In genomic region chr11:110336814-110337288, GRCm38 (mm10) we compare ENCODE assay signal across 8 mouse cellular contexts. TPM values are rescaled to one million over a fixed set of nuclear protein-coding genes. Genes with fewer than 3 reads are reported as not detected.
A peak's percentile ranks its signal among the peaks of the same experiment; 100 is the strongest.
DNase-seq lines count a peak whose midpoint lies in the region; ATAC-seq and TF ChIP-seq lines count a peak whose summit lies in the region.

No protein-coding gene starts in this region.

- peak overlapping the region; percentile 86 for H3K4me2 ChIP-seq in lung, embryonic 16.5 days (ENCODE audit: low read depth, low read length)

- peak; percentile 9; the same call in 1 of the 2 replicates for ATAC-seq in lung, embryonic 16.5 days (ENCODE audit: low read depth)

- no peaks in the 10 kb centered on the region for H3K9me3 ChIP-seq in heart, embryonic 10.5 days
- no peaks in the 10 kb centered on the region for H3K9me3 ChIP-seq in lung, embryonic 16.5 days (ENCODE audit: control insufficient read depth, low read length)

- H3K36me3 ChIP-seq in heart, embryonic 10.5 days = no peaks in the 10 kb centered on the region
- no peaks in the 10 kb centered on the region for H3K36me3 ChIP-seq in lung, embryonic 16.5 days (ENCODE audit: control insufficient read depth, insufficient read depth, low read length)

- TF ChIP-seq POLR2A in cerebellum, adult 2 months (IDR thresholded peaks at IDR 0.05; ENCODE audit: borderline replicate concordance, insufficient read depth, low read length) = no peak

- peak; percentile 31 for DNase-seq in cerebellum, adult 11 months
- no peak for DNase-seq in cerebellum, postnatal 4 days (ENCODE audit: low spot score in 2 of 2)
- peak; percentile 50 for DNase-seq in 416B (ENCODE audit: low read depth)
- no peak for DNase-seq in cerebellum, adult 2 months
- no peak for DNase-seq in heart, embryonic 10.5 days (ENCODE audit: low spot score)
- peak; percentile 17 for DNase-seq in kidney, adult 9 months
- DNase-seq in retina, postnatal 1 day = peak; percentile 62

- peak overlapping the region; percentile 87; the same call in 1 of the 2 replicates for H3K27ac ChIP-seq in cerebellum, adult 2 months (ENCODE audit: insufficient read depth, low read length)
- H3K27ac ChIP-seq in heart, embryonic 10.5 days = peak overlapping the region; percentile 85; the same call in 1 of the 2 replicates
- H3K27ac ChIP-seq in lung, embryonic 16.5 days (ENCODE audit: low read length) = no peak overlapping the region

- H3K27me3 ChIP-seq in cerebellum, adult 2 months (ENCODE audit: control insufficient read depth, insufficient read depth, low read length) = no peaks in the 10 kb centered on the region
- H3K27me3 ChIP-seq in heart, embryonic 10.5 days (ENCODE audit: insufficient read depth, poor library complexity, severe bottlenecking) = peaks cover 15% of the 10 kb centered on the region
- 0 out of 2 replicates have a peak, but pooled peaks cover 2% of the 10 kb centered on the region for H3K27me3 ChIP-seq in lung, embryonic 16.5 days (ENCODE audit: control insufficient read depth, insufficient read depth, low read depth, low read length)

- peak overlapping the region; percentile 80 for H3K4me3 ChIP-seq in cerebellum, adult 2 months (replicated peaks; ENCODE audit: insufficient read depth, low read depth, low read length)
- peak overlapping the region; percentile 94 for H3K4me3 ChIP-seq in heart, embryonic 10.5 days
- H3K4me3 ChIP-seq in lung, embryonic 16.5 days (ENCODE audit: low read length) = peak overlapping the region; percentile 85

- under 1% methylated on average over 18 of the region's 18 CpGs for WGBS in cerebellum, adult 2 months
- WGBS in heart, embryonic 10.5 days = under 1% methylated on average over 18 of the region's 18 CpGs
- WGBS in lung, embryonic 16.5 days = 2% methylated on average over 18 of the region's 18 CpGs

- H3K9ac ChIP-seq in lung, embryonic 16.5 days (ENCODE audit: low read length) = peak overlapping the region; percentile 77

- H3K4me1 ChIP-seq in cerebellum, adult 2 months (ENCODE audit: control insufficient read depth, insufficient read depth, low read length) = no peaks in the 10 kb centered on the region
- H3K4me1 ChIP-seq in heart, embryonic 10.5 days = 0 out of 2 replicates have a peak, but pooled peaks cover 5% of the 10 kb centered on the region
- no peaks in the 10 kb centered on the region; the same call in 1 of the 2 replicates for H3K4me1 ChIP-seq in lung, embryonic 16.5 days (replicated peaks; ENCODE audit: control insufficient read depth, insufficient read depth, low read length)

- TF ChIP-seq CTCF in cerebellum, adult 2 months (IDR thresholded peaks at IDR 0.05; ENCODE audit: borderline replicate concordance, insufficient read depth, low read depth, low read length) = no peak

RNA-seq across cellular contexts. Expression of gene Abca5, which starts 0.7 kb away (rescaled TPM):
- polyA plus RNA-seq in cerebellum, adult 2 months (2012; rRNA removed) = 15.7 and 16.2 TPM in 2 replicates
- polyA plus RNA-seq in heart, embryonic 10.5 days (2016; fragmentation: Nextera tagmentation; extraction: Ambion mirVana) = 1.8 and 2.4 TPM in 2 replicates
- 4.2 and 4.4 TPM in 2 replicates for polyA plus RNA-seq in lung, embryonic 16.5 days (2015; fragmentation: Nextera tagmentation; extraction: Ambion mirVana)

Comparison
In these comparisons a context has a peak if more than half of its experiments do, and no peak if none do; other contexts are left out.
1. DNase-seq: peak in cerebellum, adult 11 months (single experiment), 416B (single experiment), kidney, adult 9 months (single experiment) and retina, postnatal 1 day (single experiment); none in cerebellum, postnatal 4 days (0 of 2), cerebellum, adult 2 months (0 of 2) and heart, embryonic 10.5 days (single experiment).
2. Peak in every context shown above with its lines, with median percentiles within 50 percentile points of each other: H3K4me3 ChIP-seq.